Mouse (Mus musculus) thymus, adult 2 months (tissue): ENCODE measurements around the gene Mthfr. TPM values are rescaled to one million over a fixed set of nuclear protein-coding genes. Genes with fewer than 3 reads are reported as not detected.
A peak's percentile ranks its signal among the peaks of the same experiment; 100 is the strongest.

Source experiments
- DNase-seq: peaks from one replicate; pipeline ENCODE4 v3.0.0; 2021
- H3K27ac ChIP-seq: fragments of 200-500 bp; 2 replicates; pipeline ENCODE4 v1.5.1; 2012; ENCODE audit warnings: low read length, control low read depth; ENCODE audit not compliant: control insufficient read depth, insufficient read depth
- H3K27me3 ChIP-seq: fragments of 200-500 bp; 2 replicates; pipeline ENCODE4 v1.6.1; 2012; ENCODE audit warnings: mild to moderate bottlenecking, low read length, moderate library complexity, mixed read lengths; ENCODE audit not compliant: control insufficient read depth, insufficient read depth
- H3K36me3 ChIP-seq: fragments of 200-500 bp; 2 replicates; pipeline ENCODE4 v1.6.1; 2012; ENCODE audit warnings: mild to moderate bottlenecking, low read length, moderate library complexity; ENCODE audit not compliant: control insufficient read depth, insufficient read depth
- H3K4me1 ChIP-seq: fragments of 200-500 bp; replicated peaks from 2 replicates; pipeline ENCODE4 v1.6.1; 2012; ENCODE audit warnings: low read length; ENCODE audit not compliant: control insufficient read depth, insufficient read depth
- H3K4me3 ChIP-seq: fragments of 200-500 bp; 2 replicates; pipeline ENCODE4 v1.5.1; 2012; ENCODE audit warnings: mild to moderate bottlenecking, low read length, control low read depth, moderate library complexity; ENCODE audit not compliant: control insufficient read depth, insufficient read depth
- CTCF ChIP-seq: fragments of 200-500 bp; IDR thresholded peaks from 2 replicates; pipeline ENCODE4 v1.5.1; 2012; ENCODE audit warnings: mild to moderate bottlenecking, control low read depth, low read length, moderate library complexity, borderline replicate concordance; ENCODE audit not compliant: control insufficient read depth, poor library complexity, insufficient read depth; ENCODE audit errors: extremely low read depth
- POLR2A ChIP-seq: fragments of 200-500 bp; IDR thresholded peaks from 2 replicates; pipeline ENCODE4 v1.6.1; 2012; ENCODE audit warnings: mild to moderate bottlenecking, low read length, control low read depth, moderate library complexity; ENCODE audit not compliant: control insufficient read depth, poor library complexity, insufficient read depth; ENCODE audit errors: extremely low read depth
- WGBS: fragments of 180-500 bp; shearing (Covaris S2); methylation state at CpG from one replicate; pipeline ENCODE4 v1.1.7; 2018; 5-methylcytosine and 5-hydroxymethylcytosine counted together
- polyA plus RNA-seq: library from polyadenylated mRNA; depleted of rRNA; stranded (reverse); fragments of >200 nt; gene quantifications from 2 replicates; pipeline ENCODE4 v1.2.3, GENCODE M21; 2012

Gene Mthfr
- polyA plus RNA-seq, 1 experiment, result 30.2 TPM

GRCm38 (mm10) chr4:148085907-148086305 is 47.0 kb downstream of the Mthfr start:
- H3K4me3 ChIP-seq, result peak overlapping the region; percentile 34
- no peaks in the 10 kb centered on the region for H3K27me3 ChIP-seq
- TF ChIP-seq POLR2A (no peak), CTCF (no peak)
- peak overlapping the region; percentile 93 for H3K27ac ChIP-seq
- WGBS, result 63% methylated on average over 3 of the region's 3 CpGs
- no peak for DNase-seq
- H3K36me3 ChIP-seq, result peaks cover 12% of the 10 kb centered on the region
- H3K4me1 ChIP-seq, result peaks cover 53% of the 10 kb centered on the region

- H3K27ac ChIP-seq, result peak overlapping the region; percentile 75
- TF ChIP-seq CTCF, result no peak
- no peak for TF ChIP-seq POLR2A
- 3% methylated on average over 30 of the region's 30 CpGs for WGBS
Measured at GRCm38 (mm10) chr4:148087091-148087906, 48.4 kb downstream of the Mthfr start.

GRCm38 (mm10) chr4:148087907-148088527 is 49.1 kb downstream of the Mthfr start, which contains the start of gene Agtrap:
Agtrap (minus strand) TSS chr4:148088031.
- Histone ChIP-seq H3K27me3 (no peaks in the 10 kb centered on the region), H3K36me3 (no peaks in the 10 kb centered on the region), H3K4me1 (peaks cover 48% of the 10 kb centered on the region), H3K27ac (peak within 1 kb of the TSS; percentile 75), H3K4me3 (peak within 1 kb of the TSS; percentile 89)
- peak; percentile 98 for DNase-seq
- TF ChIP-seq CTCF (peak; percentile 51; the same call in 1 of the 2 replicates), POLR2A (peak; percentile 80)
- WGBS, result 7% methylated on average over 34 of the region's 34 CpGs

More at GRCm38 (mm10) chr4:148087091-148087906, 48.4 kb downstream of the Mthfr start:
- Histone ChIP-seq H3K4me1 (peaks cover 48% of the 10 kb centered on the region), H3K27me3 (no peaks in the 10 kb centered on the region), H3K36me3 (no peaks in the 10 kb centered on the region), H3K4me3 (peak overlapping the region; percentile 89)
- no peak for DNase-seq

GRCm38 (mm10) chr4:148089166-148089565 is 50.3 kb downstream of the Mthfr start:
- TF ChIP-seq POLR2A (no peak), CTCF (no peak)
- peaks cover 36% of the 10 kb centered on the region for H3K4me1 ChIP-seq
- H3K4me3 ChIP-seq, result no peak overlapping the region
- no peak for DNase-seq
- H3K36me3 ChIP-seq, result no peaks in the 10 kb centered on the region
- 96% methylated on average over 4 of the region's 4 CpGs for WGBS
- no peak overlapping the region for H3K27ac ChIP-seq
- H3K27me3 ChIP-seq, result no peaks in the 10 kb centered on the region

GRCm38 (mm10) chr4:148091181-148091580 is 52.3 kb downstream of the Mthfr start:
- TF ChIP-seq CTCF (no peak), POLR2A (no peak)
- no peaks in the 10 kb centered on the region for H3K36me3 ChIP-seq
- WGBS, result 97% methylated on average over 1 of the region's 1 CpGs
- H3K27ac ChIP-seq, result no peak overlapping the region
- no peaks in the 10 kb centered on the region for H3K27me3 ChIP-seq
- no peak overlapping the region for H3K4me3 ChIP-seq
- DNase-seq, result no peak
- peaks cover 19% of the 10 kb centered on the region for H3K4me1 ChIP-seq

GRCm38 (mm10) chr4:148092551-148093271 is 53.8 kb downstream of the Mthfr start:
- H3K27ac ChIP-seq, result no peak overlapping the region
- no peak for DNase-seq
- no peaks in the 10 kb centered on the region for H3K27me3 ChIP-seq
- H3K36me3 ChIP-seq, result no peaks in the 10 kb centered on the region
- 93% methylated on average over 11 of the region's 11 CpGs for WGBS
- TF ChIP-seq CTCF (no peak), POLR2A (no peak)
- H3K4me3 ChIP-seq, result no peak overlapping the region
- peaks cover 18% of the 10 kb centered on the region for H3K4me1 ChIP-seq
